Mouse (Mus musculus) C2C12 (cell line): Measurements from ENCODE around the gene Ap1s1. TPM values are rescaled to one million over a fixed set of nuclear protein-coding genes. Genes with fewer than 3 reads are reported as not detected.

Source experiments
- H3K27me3 ChIP-seq: one replicate; pipeline ENCODE4 v1.6.1; 2011; ENCODE audit not compliant: control insufficient read depth, insufficient read depth, insufficient read length
- H3K36me3 ChIP-seq: one replicate; pipeline ENCODE4 v1.6.1; 2011; ENCODE audit not compliant: control insufficient read depth, insufficient read depth
- H3K4me3 ChIP-seq: one replicate; pipeline ENCODE4 v1.5.1; 2011; ENCODE audit warnings: mild to moderate bottlenecking, control low read depth; ENCODE audit not compliant: poor library complexity, insufficient read depth, severe bottlenecking
- H3K79me2 ChIP-seq: one replicate; pipeline ENCODE4 v1.6.1; 2011; ENCODE audit not compliant: control insufficient read depth, insufficient read depth
- H3K79me3 ChIP-seq: one replicate; pipeline ENCODE4 v1.6.1; 2011; ENCODE audit warnings: low read depth, control low read depth
- H3ac ChIP-seq: one replicate; pipeline ENCODE3; 2011; ENCODE audit warnings: low read depth; ENCODE audit not compliant: control insufficient read depth, insufficient read length
- CEBPB ChIP-seq: IDR thresholded peaks from one replicate; pipeline ENCODE4 v1.6.1; 2011; ENCODE audit warnings: low read depth, mild to moderate bottlenecking, control low read depth, moderate library complexity
- CTCF ChIP-seq: IDR thresholded peaks from one replicate; pipeline ENCODE4 v1.5.1; 2011; ENCODE audit not compliant: control insufficient read depth, insufficient read depth, insufficient read length
- FOSL1 ChIP-seq: IDR thresholded peaks from one replicate; pipeline ENCODE4 v1.8.0; 2011; ENCODE audit warnings: mild to moderate bottlenecking, low read length; ENCODE audit not compliant: poor library complexity, insufficient read depth, severe bottlenecking
- MAX ChIP-seq: IDR thresholded peaks from one replicate; pipeline ENCODE4 v1.6.1; 2011; ENCODE audit warnings: mild to moderate bottlenecking, control low read depth
- MYOD1 ChIP-seq: IDR thresholded peaks from one replicate; pipeline ENCODE4 v1.6.1; 2011; ENCODE audit warnings: low read depth; ENCODE audit not compliant: control insufficient read depth, insufficient read length
- MYOG ChIP-seq: IDR thresholded peaks from one replicate; pipeline ENCODE4 v1.6.1; 2011; ENCODE audit not compliant: control insufficient read depth, insufficient read length; ENCODE audit errors: extremely low read depth
- USF1 ChIP-seq: IDR thresholded peaks from one replicate; pipeline ENCODE4 v1.6.1; 2011; ENCODE audit warnings: low read depth, mild to moderate bottlenecking, control low read depth, moderate library complexity
- polyA plus RNA-seq: library from polyadenylated mRNA; unstranded; fragments of >200 nt; fragmentation: generic; extraction: Trizol; gene quantifications from one replicate; pipeline ENCODE4 v1.2.1, GENCODE M21; 2012; ENCODE audit warnings: missing spikeins

The Ap1s1 gene
- polyA plus RNA-seq, 1 experiment, result 360 TPM

- no peaks in the 10 kb centered on the region for H3K79me3 ChIP-seq
- H3K27me3 ChIP-seq, result peaks cover 3% of the 10 kb centered on the region
- H3ac ChIP-seq, result no peak overlapping the region
- H3K4me3 ChIP-seq, result no peak overlapping the region
- TF ChIP-seq FOSL1, result no peak
- no peaks in the 10 kb centered on the region for H3K36me3 ChIP-seq
- no peaks in the 10 kb centered on the region for H3K79me2 ChIP-seq
Observed at GRCm38 (mm10) chr5:137009988-137010387, 35.9 kb downstream of the Ap1s1 start.

GRCm38 (mm10) chr5:137007276-137007675 is 38.7 kb downstream of the Ap1s1 start:
- Histone ChIP-seq H3K79me2 (no peaks in the 10 kb centered on the region), H3K27me3 (peaks cover 3% of the 10 kb centered on the region), H3ac (no peak overlapping the region), H3K79me3 (no peaks in the 10 kb centered on the region), H3K36me3 (no peaks in the 10 kb centered on the region), H3K4me3 (no peak overlapping the region)
- TF ChIP-seq MYOD1, result no peak
- no peak for TF ChIP-seq CEBPB
- TF ChIP-seq MYOG, result no peak
- no peak for TF ChIP-seq USF1
- TF ChIP-seq FOSL1, result no peak
- no peak for TF ChIP-seq CTCF
- TF ChIP-seq MAX, result no peak

GRCm38 (mm10) chr5:137000612-137001011 is 45.3 kb downstream of the Ap1s1 start:
- Histone ChIP-seq H3K36me3 (no peaks in the 10 kb centered on the region), H3K79me2 (no peaks in the 10 kb centered on the region), H3ac (no peak overlapping the region), H3K79me3 (no peaks in the 10 kb centered on the region), H3K4me3 (no peak overlapping the region), H3K27me3 (no peaks in the 10 kb centered on the region)
- TF ChIP-seq MAX (no peak), MYOD1 (no peak), MYOG (no peak), CTCF (no peak), CEBPB (no peak), FOSL1 (no peak), USF1 (no peak)

- Histone ChIP-seq H3ac (no peak overlapping the region), H3K27me3 (no peaks in the 10 kb centered on the region), H3K79me3 (no peaks in the 10 kb centered on the region), H3K4me3 (no peak overlapping the region), H3K36me3 (peaks cover 8% of the 10 kb centered on the region), H3K79me2 (no peaks in the 10 kb centered on the region)
- no peak for TF ChIP-seq MYOG
Observed at GRCm38 (mm10) chr5:136999449-136999848, 46.5 kb downstream of the Ap1s1 start.

GRCm38 (mm10) chr5:136989801-136990200 is 56.1 kb downstream of the Ap1s1 start:
- Histone ChIP-seq H3ac (no peak overlapping the region), H3K79me2 (peaks cover 34% of the 10 kb centered on the region), H3K36me3 (peaks cover 49% of the 10 kb centered on the region), H3K4me3 (no peak overlapping the region), H3K27me3 (no peaks in the 10 kb centered on the region), H3K79me3 (peaks cover 6% of the 10 kb centered on the region)
- TF ChIP-seq FOSL1 (no peak), MYOG (no peak), CEBPB (no peak), CTCF (no peak), MAX (no peak), USF1 (no peak), MYOD1 (no peak)

GRCm38 (mm10) chr5:136988420-136988819 is 57.5 kb downstream of the Ap1s1 start:
- TF ChIP-seq CEBPB (no peak), MYOG (no peak), CTCF (no peak), MAX (no peak), MYOD1 (no peak), USF1 (no peak), FOSL1 (no peak)
- H3K79me2 ChIP-seq, result peaks cover 34% of the 10 kb centered on the region
- H3K79me3 ChIP-seq, result peaks cover 6% of the 10 kb centered on the region
- H3ac ChIP-seq, result peak overlapping the region; percentile 89
- H3K27me3 ChIP-seq, result no peaks in the 10 kb centered on the region
- peak overlapping the region; percentile 87 for H3K4me3 ChIP-seq
- peaks cover 45% of the 10 kb centered on the region for H3K36me3 ChIP-seq
